Mouse (Mus musculus): ENCODE results near the gene Pde4b.

Gene Pde4b

GRCm38 (mm10) chr4:102574666-102575254 is 487.4 kb downstream of the Pde4b start:
- DNase-seq (ENCODE audit: low spot score): no peak

GRCm38 (mm10) chr4:102576109-102576508 is 488.8 kb downstream of the Pde4b start:
- no peak for DNase-seq (ENCODE audit: low spot score)

- DNase-seq (ENCODE audit: low spot score): no peak
Observed at GRCm38 (mm10) chr4:102577636-102578035, 490.3 kb downstream of the Pde4b start.

GRCm38 (mm10) chr4:102579051-102579450 is 491.7 kb downstream of the Pde4b start:
- no peak for DNase-seq (ENCODE audit: low spot score)

- DNase-seq (ENCODE audit: low spot score): no peak
Observed at GRCm38 (mm10) chr4:102579746-102580145, 492.4 kb downstream of the Pde4b start.

- no peak for DNase-seq (ENCODE audit: low spot score)
Observed at GRCm38 (mm10) chr4:102582165-102582749, 494.9 kb downstream of the Pde4b start.

GRCm38 (mm10) chr4:102582963-102583362 is 495.6 kb downstream of the Pde4b start:
- DNase-seq (ENCODE audit: low spot score): no peak

GRCm38 (mm10) chr4:102583469-102583868 is 496.1 kb downstream of the Pde4b start:
- DNase-seq (ENCODE audit: low spot score): no peak

- no peak for DNase-seq (ENCODE audit: low spot score)
Observed at GRCm38 (mm10) chr4:102584601-102585265, 497.4 kb downstream of the Pde4b start.

- DNase-seq (ENCODE audit: low spot score): no peak
Observed at GRCm38 (mm10) chr4:102585541-102585940, 498.2 kb downstream of the Pde4b start.

GRCm38 (mm10) chr4:102586787-102587186 is 499.4 kb downstream of the Pde4b start:
- DNase-seq (ENCODE audit: low spot score): no peak

GRCm38 (mm10) chr4:102588668-102589455 is 501.5 kb downstream of the Pde4b start:
- DNase-seq (ENCODE audit: low spot score): no peak

GRCm38 (mm10) chr4:102589537-102590031 is 502.2 kb downstream of the Pde4b start:
- DNase-seq (ENCODE audit: low spot score): peak; percentile 8

GRCm38 (mm10) chr4:102591798-102592197 is 504.5 kb downstream of the Pde4b start:
- no peak for DNase-seq (ENCODE audit: low spot score)

- DNase-seq (ENCODE audit: low spot score): no peak
Observed at GRCm38 (mm10) chr4:102592541-102592940, 505.2 kb downstream of the Pde4b start.

GRCm38 (mm10) chr4:102593631-102594030 is 506.3 kb downstream of the Pde4b start:
- DNase-seq (ENCODE audit: low spot score): no peak

- no peak for DNase-seq (ENCODE audit: low spot score)
Observed at GRCm38 (mm10) chr4:102594506-102594905, 507.2 kb downstream of the Pde4b start.

- no peak for DNase-seq (ENCODE audit: low spot score)
Observed at GRCm38 (mm10) chr4:102603968-102604367, 516.6 kb downstream of the Pde4b start.

- no peak for DNase-seq (ENCODE audit: low spot score)
Observed at GRCm38 (mm10) chr4:102605231-102605630, 517.9 kb downstream of the Pde4b start.

- no peak for DNase-seq (ENCODE audit: low spot score)
Observed at GRCm38 (mm10) chr4:102605722-102606341, 518.5 kb downstream of the Pde4b start.

- no peak for DNase-seq (ENCODE audit: low spot score)
Observed at GRCm38 (mm10) chr4:102606825-102607224, 519.5 kb downstream of the Pde4b start.

All from ovary, postnatal 36 days (tissue).